Mouse (Mus musculus): Measurements from ENCODE around the gene Zfp830. TPM values are rescaled to one million over a fixed set of nuclear protein-coding genes. Genes with fewer than 3 reads are reported as not detected.

The Zfp830 gene
- total and polyA plus RNA-seq, 3 experiments: 4.4 to 15.1 (median 12.8) TPM

DNA sequence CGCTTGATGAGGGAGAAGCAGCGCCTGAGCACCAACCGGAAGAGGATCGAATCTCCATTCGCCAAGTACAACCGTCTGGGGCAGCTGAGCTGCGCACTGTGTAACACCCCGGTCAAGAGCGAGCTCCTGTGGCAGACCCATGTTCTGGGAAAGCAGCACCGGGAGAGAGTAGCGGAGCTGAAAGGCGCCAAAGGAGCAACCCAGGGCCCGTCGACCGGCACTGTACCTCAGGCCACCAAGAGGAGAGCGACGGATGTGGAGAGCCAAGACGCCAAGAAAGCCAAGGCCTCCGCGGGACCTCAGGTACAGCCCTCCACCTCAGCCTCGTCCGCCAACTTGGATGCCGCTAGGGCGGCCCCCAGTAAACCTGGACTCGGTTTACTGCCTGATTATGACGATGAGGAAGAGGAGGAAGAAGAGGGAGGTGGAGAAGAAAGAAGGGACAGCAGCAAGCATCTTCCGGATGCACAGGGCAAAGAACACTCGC is 336 bp downstream of the Zfp830 start:
- DNase-seq: no peak

GRCm38 (mm10) chr11:82780134-82780533 is 16.0 kb downstream of the Zfp830 start:
- no peak overlapping the region for H3K27ac ChIP-seq
- 42% methylated on average over 5 of the region's 5 CpGs for WGBS
- peaks cover 3% of the 10 kb centered on the region for H3K4me1 ChIP-seq (ENCODE audit: control insufficient read depth, insufficient read depth, low read length)
- no peaks in the 10 kb centered on the region for H3K27me3 ChIP-seq (ENCODE audit: control insufficient read depth, insufficient read depth, low read length)
- peak overlapping the region; percentile 100 for H3K4me3 ChIP-seq
- TF ChIP-seq EP300 (IDR thresholded peaks at IDR 0.05; ENCODE audit: insufficient read depth, low read depth, low read length) (no peak), CTCF (IDR thresholded peaks at IDR 0.05) (no peak)
- H3K36me3 ChIP-seq (ENCODE audit: control insufficient read depth, insufficient read depth, low read length): peaks cover 2% of the 10 kb centered on the region; the same call in 1 of the 2 replicates
- H3K79me2 ChIP-seq (replicated peaks; ENCODE audit: control insufficient read depth, insufficient read depth, low read length): no peaks in the 10 kb centered on the region
- peak overlapping the region; percentile 27; the same call in 1 of the 2 replicates for H3K9ac ChIP-seq (ENCODE audit: low read depth, low read length)
- intact Hi-C loops (cut with DNase I): loop anchor here (5.0 kb wide), 2 partner anchors 33 to 52 kb away; no protein-coding TSS in a partner anchor
- no peak for DNase-seq

More for the DNA sequence above, 336 bp downstream of the Zfp830 start:
- Histone ChIP-seq H3K27ac (peak overlapping the region; percentile 87), H3K27me3 (ENCODE audit: control insufficient read depth, insufficient read depth, low read length) (no peaks in the 10 kb centered on the region), H3K4me3 (peak overlapping the region; percentile 98), H3K9ac (ENCODE audit: low read depth, low read length) (peak overlapping the region; percentile 84), H3K79me2 (replicated peaks; ENCODE audit: control insufficient read depth, insufficient read depth, low read length) (no peaks in the 10 kb centered on the region), H3K36me3 (ENCODE audit: control insufficient read depth, insufficient read depth, low read length) (peaks cover 10% of the 10 kb centered on the region), H3K4me1 (ENCODE audit: control insufficient read depth, insufficient read depth, low read length) (peaks cover 4% of the 10 kb centered on the region)
- under 1% methylated on average over 28 of the region's 28 CpGs for WGBS
- intact Hi-C loops (cut with DNase I): loop anchor here (1.0 to 10.0 kb wide), 4 partner anchors 17 to 530 kb away; partner anchors contain the start of genes Ap2b1, Fndc8, Lig3 and Rad51d
- no peak for TF ChIP-seq POLR2A (IDR thresholded peaks at IDR 0.05; ENCODE audit: insufficient read depth, low read depth, low read length)
- no peak for TF ChIP-seq EP300 (IDR thresholded peaks at IDR 0.05; ENCODE audit: insufficient read depth, low read depth, low read length)
- TF ChIP-seq CTCF (IDR thresholded peaks at IDR 0.05): no peak

- H3K9ac ChIP-seq (ENCODE audit: low read depth, low read length): peak within 1 kb of the TSS; percentile 78
- H3K27me3 ChIP-seq (ENCODE audit: control insufficient read depth, insufficient read depth, low read length): no peaks in the 10 kb centered on the region
- peak; percentile 83 for TF ChIP-seq POLR2A (IDR thresholded peaks at IDR 0.05; ENCODE audit: insufficient read depth, low read depth, low read length)
- TF ChIP-seq EP300 (IDR thresholded peaks at IDR 0.05; ENCODE audit: insufficient read depth, low read depth, low read length): 0 out of 2 replicates have a peak, but pooled peaks have one; percentile 30
- peak; percentile 9; the same call in 1 of the 2 replicates for TF ChIP-seq CTCF (IDR thresholded peaks at IDR 0.05)
- peaks cover 2% of the 10 kb centered on the region; the same call in 1 of the 2 replicates for H3K36me3 ChIP-seq (ENCODE audit: control insufficient read depth, insufficient read depth, low read length)
- H3K79me2 ChIP-seq (replicated peaks; ENCODE audit: control insufficient read depth, insufficient read depth, low read length): no peaks in the 10 kb centered on the region; the same call in 1 of the 2 replicates
- peaks cover 3% of the 10 kb centered on the region for H3K4me1 ChIP-seq (ENCODE audit: control insufficient read depth, insufficient read depth, low read length)
- H3K27ac ChIP-seq: peak within 1 kb of the TSS; percentile 99
- peak; percentile 94 to 95 for DNase-seq
- H3K4me3 ChIP-seq: peak within 1 kb of the TSS; percentile 100
- intact Hi-C loops (cut with DNase I): loop anchor here (1.0 to 5.0 kb wide), 4 partner anchors 17 to 90 kb away; partner anchors contain the start of genes Cct6b, Rffl and Zfp830
- WGBS: 1% methylated on average over 77 of the region's 90 CpGs
Observed at GRCm38 (mm10) chr11:82780983-82781903, 17.1 kb downstream of the Zfp830 start, which contains the start of gene Lig3. Lig3 (plus strand) TSS chr11:82781108.

GRCm38 (mm10) chr11:82782197-82782596 is 18.1 kb downstream of the Zfp830 start:
- WGBS: 41% methylated on average over 6 of the region's 6 CpGs
- intact Hi-C loops (cut with DNase I): loop anchor here (5.0 kb wide), 2 partner anchors 35 to 50 kb away; no protein-coding TSS in a partner anchor
- Histone ChIP-seq H3K36me3 (ENCODE audit: control insufficient read depth, insufficient read depth, low read length) (peaks cover 2% of the 10 kb centered on the region; the same call in 1 of the 2 replicates), H3K79me2 (replicated peaks; ENCODE audit: control insufficient read depth, insufficient read depth, low read length) (no peaks in the 10 kb centered on the region; the same call in 1 of the 2 replicates), H3K27ac (peak overlapping the region; percentile 99), H3K4me1 (ENCODE audit: control insufficient read depth, insufficient read depth, low read length) (peaks cover 3% of the 10 kb centered on the region), H3K27me3 (ENCODE audit: control insufficient read depth, insufficient read depth, low read length) (no peaks in the 10 kb centered on the region), H3K4me3 (peak overlapping the region; percentile 100), H3K9ac (ENCODE audit: low read depth, low read length) (peak overlapping the region; percentile 78)
- no peak for DNase-seq
- TF ChIP-seq EP300 (IDR thresholded peaks at IDR 0.05; ENCODE audit: insufficient read depth, low read depth, low read length) (no peak), CTCF (IDR thresholded peaks at IDR 0.05) (no peak), POLR2A (IDR thresholded peaks at IDR 0.05; ENCODE audit: insufficient read depth, low read depth, low read length) (no peak)

DNA sequence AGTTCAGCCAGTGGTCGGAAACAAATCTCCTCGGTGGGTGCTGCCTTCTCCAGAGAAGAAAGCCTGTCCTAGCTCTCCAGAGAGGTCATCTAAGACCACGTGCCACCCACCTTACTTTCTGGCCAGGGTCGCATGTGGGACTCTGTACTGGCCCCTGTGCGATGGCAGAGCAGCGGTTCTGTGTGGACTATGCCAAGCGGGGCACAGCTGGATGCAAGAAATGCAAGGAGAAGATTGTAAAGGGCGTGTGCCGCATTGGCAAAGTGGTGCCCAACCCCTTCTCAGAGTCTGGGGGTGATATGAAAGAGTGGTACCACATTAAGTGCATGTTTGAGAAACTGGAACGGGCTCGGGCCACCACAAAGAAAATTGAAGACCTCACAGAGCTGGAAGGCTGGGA is 19.3 kb downstream of the Zfp830 start:
- no peak for DNase-seq
- Histone ChIP-seq H3K27ac (no peak overlapping the region), H3K79me2 (replicated peaks; ENCODE audit: control insufficient read depth, insufficient read depth, low read length) (no peaks in the 10 kb centered on the region; the same call in 1 of the 2 replicates), H3K4me3 (no peak overlapping the region), H3K4me1 (ENCODE audit: control insufficient read depth, insufficient read depth, low read length) (peaks cover 3% of the 10 kb centered on the region), H3K27me3 (ENCODE audit: control insufficient read depth, insufficient read depth, low read length) (no peaks in the 10 kb centered on the region), H3K9ac (ENCODE audit: low read depth, low read length) (no peak overlapping the region), H3K36me3 (ENCODE audit: control insufficient read depth, insufficient read depth, low read length) (peaks cover 2% of the 10 kb centered on the region; the same call in 1 of the 2 replicates)
- intact Hi-C loops (cut with DNase I): loop anchor here (5.0 kb wide), 2 partner anchors 36 to 49 kb away; no protein-coding TSS in a partner anchor
- no peak for TF ChIP-seq POLR2A (IDR thresholded peaks at IDR 0.05; ENCODE audit: insufficient read depth, low read depth, low read length)
- no peak for TF ChIP-seq CTCF (IDR thresholded peaks at IDR 0.05)
- TF ChIP-seq EP300 (IDR thresholded peaks at IDR 0.05; ENCODE audit: insufficient read depth, low read depth, low read length): no peak
- WGBS: 93% methylated on average over 11 of the region's 11 CpGs
